Mouse (Mus musculus) lung, postnatal 0 days (tissue): ENCODE results near the gene Tjp2. TPM values are rescaled to one million over a fixed set of nuclear protein-coding genes. Genes with fewer than 3 reads are reported as not detected.

Experiments
- ATAC-seq: fragments of 200-750 bp; cut with Nextera tagmentation; 2 replicates; pipeline ENCODE4 v1.8.0; 2017; ENCODE audit warnings: moderate library complexity
- DNase-seq: peaks from one replicate; pipeline ENCODE4 v3.0.0-alpha.2; 2016; ENCODE audit warnings: low spot score
- H3K27ac ChIP-seq: fragments of 300-500 bp; sonication (generic); 2 replicates; pipeline ENCODE4 v1.5.1; 2014; ENCODE audit warnings: antibody characterized with exemption, mild to moderate bottlenecking, low read length, mixed read lengths
- H3K27me3 ChIP-seq: fragments of 300-500 bp; sonication (generic); replicated peaks from 2 replicates; pipeline ENCODE4 v1.6.1; 2014; ENCODE audit warnings: low read length, mixed read lengths; ENCODE audit not compliant: insufficient read depth
- H3K36me3 ChIP-seq: fragments of 300-500 bp; sonication (generic); 2 replicates; pipeline ENCODE4 v1.6.1; 2014; ENCODE audit warnings: low read length, mixed read lengths; ENCODE audit not compliant: insufficient read depth
- H3K4me1 ChIP-seq: fragments of 300-500 bp; sonication (generic); 2 replicates; pipeline ENCODE4 v1.6.1; 2014; ENCODE audit warnings: antibody characterized with exemption, low read depth, low read length, mixed read lengths; ENCODE audit not compliant: insufficient read depth
- H3K4me2 ChIP-seq: fragments of 300-500 bp; sonication (generic); replicated peaks from 2 replicates; pipeline ENCODE4 v1.6.1; 2014; ENCODE audit warnings: low read depth, mild to moderate bottlenecking, low read length, moderate library complexity, mixed read lengths
- H3K4me3 ChIP-seq: fragments of 300-500 bp; sonication (generic); 2 replicates; pipeline ENCODE4 v1.5.1; 2014; ENCODE audit warnings: low read depth, low read length
- H3K9ac ChIP-seq: fragments of 300-500 bp; sonication (generic); replicated peaks from 2 replicates; pipeline ENCODE4 v1.6.1; 2014; ENCODE audit warnings: low read depth, mild to moderate bottlenecking
- H3K9me3 ChIP-seq: fragments of 300-500 bp; sonication (generic); 2 replicates; pipeline ENCODE4 v1.6.1; 2016; ENCODE audit warnings: low read length, mixed read lengths
- CTCF ChIP-seq: IDR thresholded peaks from 2 replicates; pipeline ENCODE4 v1.5.1; 2016; ENCODE audit warnings: antibody characterized with exemption, mild to moderate bottlenecking
- EP300 ChIP-seq: IDR thresholded peaks from 2 replicates; pipeline ENCODE4 v1.6.1; 2016; ENCODE audit warnings: antibody characterized with exemption, mild to moderate bottlenecking, control low read depth
- WGBS: fragments of 180-500 bp; shearing (Covaris S2); extraction: QIAGEN DNeasy Blood & Tissue Kit; methylation state at CpG from one replicate; pipeline ENCODE4 v1.1.7; 2014; 5-methylcytosine and 5-hydroxymethylcytosine counted together
- polyA plus RNA-seq: library from polyadenylated mRNA; unstranded; fragments of >200 nt; fragmentation: Nextera tagmentation; extraction: Ambion mirVana; gene quantifications from 2 replicates; pipeline ENCODE4 v1.2.1, GENCODE M21; 2015

Tjp2 gene
- polyA plus RNA-seq, 1 experiment from 2014 or later, result 37.8 TPM

DNA sequence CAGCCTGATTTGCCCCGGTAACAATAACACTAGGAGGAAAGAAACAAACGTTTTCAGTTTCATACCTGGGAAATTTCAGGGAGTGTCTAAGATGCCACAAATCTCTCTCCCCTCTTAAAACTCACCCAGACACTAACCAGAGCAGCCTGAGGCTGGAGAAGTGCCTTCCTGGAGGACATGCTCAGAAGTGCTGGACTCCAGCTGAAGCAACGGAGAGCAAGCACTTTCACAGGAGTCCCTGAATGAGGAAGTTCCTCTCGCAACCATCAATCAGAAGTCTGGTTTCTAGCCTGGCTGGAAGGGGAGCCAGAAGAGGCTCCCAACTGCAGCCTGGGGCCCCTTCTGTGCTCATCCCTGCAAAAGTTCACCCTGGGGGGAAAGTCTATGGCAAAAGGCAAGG lies 60.9 kb downstream of the Tjp2 start:
- peaks cover 38% of the 10 kb centered on the region; the same call in 1 of the 2 replicates for H3K4me1 ChIP-seq
- no peak for ATAC-seq
- peak overlapping the region; percentile 28; the same call in 1 of the 2 replicates for H3K4me2 ChIP-seq
- no peak for TF ChIP-seq CTCF
- no peak for TF ChIP-seq EP300
- no peaks in the 10 kb centered on the region for H3K27me3 ChIP-seq
- H3K9me3 ChIP-seq, result no peaks in the 10 kb centered on the region
- no peak overlapping the region for H3K9ac ChIP-seq
- 19% methylated on average over 4 of the region's 4 CpGs for WGBS
- peak overlapping the region; percentile 83 for H3K27ac ChIP-seq
- peak; percentile 50 for DNase-seq
- no peak overlapping the region for H3K4me3 ChIP-seq
- H3K36me3 ChIP-seq, result no peaks in the 10 kb centered on the region

DNA sequence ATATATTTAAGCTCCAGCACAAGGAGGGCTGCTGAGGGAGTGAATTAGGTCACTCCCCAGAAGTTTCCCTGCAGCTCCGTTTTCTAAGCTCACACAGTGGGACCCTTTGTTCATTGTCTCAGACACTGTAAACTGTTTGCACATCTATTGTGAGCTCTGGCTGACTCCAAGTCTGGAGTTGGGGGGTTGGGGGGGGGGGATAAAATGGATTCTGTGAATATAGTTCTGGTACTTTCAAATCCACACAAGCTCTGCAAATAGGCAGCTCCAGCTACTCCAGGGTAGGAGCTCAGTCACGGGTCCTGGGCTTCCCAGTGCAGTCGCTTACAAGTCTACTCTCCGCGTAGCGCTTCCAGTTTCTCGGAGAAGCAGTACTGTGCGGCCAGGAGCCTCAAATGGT lies 64.4 kb downstream of the Tjp2 start:
- TF ChIP-seq EP300, result no peak; the same call in 1 of the 2 replicates
- TF ChIP-seq CTCF, result no peak
- Histone ChIP-seq H3K4me3 (no peak overlapping the region), H3K4me2 (0 out of 2 replicates have a peak overlapping the region, but pooled peaks have one; percentile 19), H3K36me3 (no peaks in the 10 kb centered on the region), H3K27ac (0 out of 2 replicates have a peak overlapping the region, but pooled peaks have one; percentile 20), H3K27me3 (no peaks in the 10 kb centered on the region), H3K9me3 (no peaks in the 10 kb centered on the region), H3K9ac (no peak overlapping the region), H3K4me1 (peaks cover 21% of the 10 kb centered on the region; the same call in 1 of the 2 replicates)
- WGBS, result 24% methylated on average over 8 of the region's 8 CpGs
- peak; percentile 53 for DNase-seq
- 0 out of 2 replicates have a peak, but pooled peaks have one; percentile 30 for ATAC-seq

GRCm38 (mm10) chr19:24159751-24160150 lies 65.1 kb downstream of the Tjp2 start:
- H3K9me3 ChIP-seq, result no peaks in the 10 kb centered on the region
- ATAC-seq (peak; percentile 70), DNase-seq (peak; percentile 87)
- peaks cover 17% of the 10 kb centered on the region; the same call in 1 of the 2 replicates for H3K4me1 ChIP-seq
- H3K4me3 ChIP-seq, result no peak overlapping the region
- H3K4me2 ChIP-seq, result peak overlapping the region; percentile 19
- TF ChIP-seq CTCF (no peak), EP300 (no peak; the same call in none of the 2 replicates)
- no peaks in the 10 kb centered on the region for H3K27me3 ChIP-seq
- H3K27ac ChIP-seq, result 0 out of 2 replicates have a peak overlapping the region, but pooled peaks have one; percentile 26
- no peaks in the 10 kb centered on the region for H3K36me3 ChIP-seq
- H3K9ac ChIP-seq, result no peak overlapping the region
- 13% methylated on average over 9 of the region's 9 CpGs for WGBS

- H3K4me2 ChIP-seq, result peak overlapping the region; percentile 19; the same call in 1 of the 2 replicates
- H3K4me1 ChIP-seq, result peaks cover 16% of the 10 kb centered on the region; the same call in 1 of the 2 replicates
- peak; percentile 51 for ATAC-seq
- no peaks in the 10 kb centered on the region for H3K27me3 ChIP-seq
- H3K36me3 ChIP-seq, result no peaks in the 10 kb centered on the region
- H3K27ac ChIP-seq, result 0 out of 2 replicates have a peak overlapping the region, but pooled peaks have one; percentile 26
- H3K4me3 ChIP-seq, result no peak overlapping the region
- no peak overlapping the region for H3K9ac ChIP-seq
- 33% methylated on average over 7 of the region's 9 CpGs for WGBS
- no peak for TF ChIP-seq CTCF
- TF ChIP-seq EP300, result no peak
- no peaks in the 10 kb centered on the region for H3K9me3 ChIP-seq
- DNase-seq, result no peak
Observed at GRCm38 (mm10) chr19:24159334-24159733, 65.5 kb downstream of the Tjp2 start.

DNA sequence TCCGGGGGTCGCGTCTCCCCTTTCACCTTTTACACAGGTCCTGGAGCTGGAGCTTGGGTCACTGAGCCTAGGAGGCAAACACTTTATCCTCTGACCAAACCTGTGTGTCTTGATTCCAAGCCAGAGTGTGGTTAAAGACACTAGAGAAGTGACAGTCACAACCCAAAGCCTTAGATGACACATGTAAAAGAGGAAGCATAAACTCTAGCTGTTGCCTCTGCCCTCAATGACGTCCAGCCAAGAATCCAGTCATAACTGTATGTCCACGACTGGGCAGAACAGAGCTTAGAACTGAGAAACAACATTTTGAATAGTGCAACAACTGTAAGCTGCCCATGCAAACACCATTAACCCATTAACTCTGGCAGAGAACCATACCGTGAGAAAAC lies 68.8 kb downstream of the Tjp2 start:
- Histone ChIP-seq H3K36me3 (no peaks in the 10 kb centered on the region), H3K9me3 (no peaks in the 10 kb centered on the region), H3K27me3 (no peaks in the 10 kb centered on the region), H3K4me3 (no peak overlapping the region), H3K27ac (peak overlapping the region; percentile 7; the same call in 1 of the 2 replicates), H3K9ac (no peak overlapping the region), H3K4me2 (no peak overlapping the region), H3K4me1 (peaks cover 7% of the 10 kb centered on the region; the same call in 1 of the 2 replicates)
- no peak for TF ChIP-seq EP300
- TF ChIP-seq CTCF, result no peak
- DNase-seq (peak; percentile 64), ATAC-seq (0 out of 2 replicates have a peak, but pooled peaks have one; percentile 10)
- 35% methylated on average over 6 of the region's 6 CpGs for WGBS

GRCm38 (mm10) chr19:24155395-24156066 lies 69.3 kb downstream of the Tjp2 start:
- Histone ChIP-seq H3K27me3 (no peaks in the 10 kb centered on the region), H3K4me3 (no peak overlapping the region), H3K9ac (no peak overlapping the region), H3K27ac (0 out of 2 replicates have a peak overlapping the region, but pooled peaks have one; percentile 7), H3K9me3 (no peaks in the 10 kb centered on the region), H3K4me1 (peaks cover 7% of the 10 kb centered on the region; the same call in 1 of the 2 replicates), H3K4me2 (no peak overlapping the region), H3K36me3 (no peaks in the 10 kb centered on the region)
- ATAC-seq (no peak), DNase-seq (no peak)
- TF ChIP-seq EP300 (no peak), CTCF (no peak)
- 55% methylated on average over 8 of the region's 8 CpGs for WGBS
